Mouse (Mus musculus): ENCODE measurements around the gene Cd200r1. TPM values are rescaled to one million over a fixed set of nuclear protein-coding genes. Genes with fewer than 3 reads are reported as not detected.

The Cd200r1 gene
- polyA plus RNA-seq, 1 experiment from 2014 or later, result 0.66 TPM

Other genes with a start within 250 kb of the Cd200r1 start
- gene Boc, start 206.8 kb upstream of the Cd200r1 start, polyA plus RNA-seq (2015; fragmentation: Nextera tagmentation; extraction: Ambion mirVana), result 23.2 and 24.0 TPM in 2 replicates
- 8.6 and 9.5 TPM in 2 replicates for gene Nepro, start 41.4 kb upstream of the Cd200r1 start, polyA plus RNA-seq (2015; fragmentation: Nextera tagmentation; extraction: Ambion mirVana)
- gene Gtpbp8, start 19.4 kb upstream of the Cd200r1 start, polyA plus RNA-seq (2015; fragmentation: Nextera tagmentation; extraction: Ambion mirVana), result 28.9 and 29.1 TPM in 2 replicates
- gene Cd200r4, start 46.0 kb downstream of the Cd200r1 start, polyA plus RNA-seq (2015; fragmentation: Nextera tagmentation; extraction: Ambion mirVana), result not detected in 2 replicates
- not detected in 2 replicates for gene Cd200r2, start 101.4 kb downstream of the Cd200r1 start, polyA plus RNA-seq (2015; fragmentation: Nextera tagmentation; extraction: Ambion mirVana)
- 0.12 and 0.47 TPM in 2 replicates for gene Cd200r3, start 177.9 kb downstream of the Cd200r1 start, polyA plus RNA-seq (2015; fragmentation: Nextera tagmentation; extraction: Ambion mirVana)

All from kidney, embryonic 16.5 days (tissue).